Mouse (Mus musculus) layer of hippocampus, postnatal 10 days (tissue): ENCODE results near the gene Shc4. TPM values are rescaled to one million over a fixed set of nuclear protein-coding genes. Genes with fewer than 3 reads are reported as not detected.

Source experiments
- DNase-seq, 2 experiments: peaks; one replicate each; pipeline ENCODE4 v3.0.0; 2021; ENCODE audit warnings: low spot score in 2 of 2
- long read RNA-seq: library from polyadenylated mRNA; stranded (forward); transcript quantifications from one replicate; pipeline ENCODE4 v2.0.0, GENCODE M21; 2023
- total RNA-seq, 2 experiments: library from RNA; stranded (reverse); gene quantifications; 2 replicates each; pipeline ENCODE4 v1.2.3; 2021

Gene Shc4
- total RNA-seq = 1 to 10 TPM; 6.5 to 6.8 TPM
- long read RNA-seq, partial matches to known transcripts = 0 of 9 reads
- long read RNA-seq, other reads (novel, unspliced or antisense) = 9 of 9 reads

DNA sequence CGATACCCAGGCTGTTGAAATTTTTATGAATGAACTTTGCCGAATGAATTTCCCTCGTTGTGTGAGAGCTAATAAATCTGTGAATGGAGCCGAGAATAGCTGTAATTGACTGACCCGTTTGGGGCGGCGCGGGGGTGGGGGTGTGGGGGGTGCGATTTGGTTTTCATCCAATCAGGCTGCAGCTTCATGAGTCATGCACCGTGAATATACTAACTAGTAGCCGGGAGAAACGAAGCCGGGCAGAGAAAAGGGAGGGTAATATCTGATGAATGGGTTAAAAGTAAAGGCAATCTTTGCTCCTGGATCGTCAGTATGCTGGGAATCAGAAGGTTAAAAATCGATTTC lies at the start of gene Shc4:
Shc4 (minus strand) TSS at position 63 of the 345 bp plus-strand sequence.
- DNase-seq = peak in 1 of 2 experiments; percentile 36

DNA sequence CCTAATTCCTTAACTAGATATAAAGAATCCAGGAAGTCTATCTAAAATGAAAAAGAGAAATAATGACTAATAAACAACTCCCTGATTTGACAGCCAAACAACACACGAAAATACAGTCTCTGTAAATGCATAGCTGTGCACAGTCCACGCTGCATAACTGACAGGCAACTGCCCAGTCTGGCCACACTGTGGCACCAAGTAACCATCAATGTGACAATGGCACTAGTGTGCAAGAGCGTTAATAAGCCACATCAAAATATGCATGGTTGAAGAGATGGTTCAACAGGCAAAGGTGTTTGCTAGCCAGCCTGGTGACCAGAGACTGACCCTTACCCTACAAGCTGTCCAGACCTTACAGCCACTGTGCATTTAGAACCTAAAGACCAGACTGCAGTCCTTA lies 41.1 kb upstream of the Shc4 start:
- DNase-seq = peak in 1 of 2 experiments; percentile 22

DNA sequence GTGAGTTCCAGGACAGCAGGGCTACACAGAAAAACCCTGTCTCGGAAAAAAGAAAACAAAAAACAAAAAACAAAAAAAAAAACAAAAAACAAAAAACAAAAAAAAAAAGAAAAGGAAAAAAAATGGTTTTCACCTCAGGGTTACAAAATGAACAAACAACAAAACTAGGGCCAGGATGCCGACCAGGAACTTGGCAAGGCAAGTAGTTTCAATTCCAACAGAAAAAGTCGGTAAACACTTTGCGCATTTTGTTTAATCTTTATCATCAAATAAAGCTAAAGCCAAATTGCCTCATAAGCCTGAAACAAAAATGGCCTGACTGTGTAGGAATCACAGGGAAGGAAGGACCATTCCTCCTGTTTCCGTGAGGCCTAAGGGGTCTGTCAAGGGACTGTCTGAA lies 40.6 kb upstream of the Shc4 start:
- no peak for DNase-seq

DNA sequence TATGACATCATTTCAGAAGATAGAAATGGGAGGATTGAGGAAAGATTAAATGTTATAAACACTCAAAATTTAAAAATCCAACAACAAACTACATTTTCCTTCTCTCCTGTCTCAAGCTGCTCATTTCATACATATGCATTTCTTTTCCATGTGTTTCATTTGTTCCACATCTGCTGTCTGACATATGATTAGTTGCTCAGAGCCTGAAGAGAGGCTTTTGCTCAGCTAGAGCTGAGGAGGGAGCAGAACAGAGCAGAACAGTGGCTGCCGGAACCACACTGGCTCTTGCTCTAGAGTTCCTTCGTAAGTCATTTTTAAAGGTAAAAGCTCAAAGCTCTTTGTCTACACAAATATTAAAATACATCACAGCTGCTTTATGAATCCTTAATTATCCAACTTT lies 25.4 kb upstream of the Shc4 start:
- no peak for DNase-seq

DNA sequence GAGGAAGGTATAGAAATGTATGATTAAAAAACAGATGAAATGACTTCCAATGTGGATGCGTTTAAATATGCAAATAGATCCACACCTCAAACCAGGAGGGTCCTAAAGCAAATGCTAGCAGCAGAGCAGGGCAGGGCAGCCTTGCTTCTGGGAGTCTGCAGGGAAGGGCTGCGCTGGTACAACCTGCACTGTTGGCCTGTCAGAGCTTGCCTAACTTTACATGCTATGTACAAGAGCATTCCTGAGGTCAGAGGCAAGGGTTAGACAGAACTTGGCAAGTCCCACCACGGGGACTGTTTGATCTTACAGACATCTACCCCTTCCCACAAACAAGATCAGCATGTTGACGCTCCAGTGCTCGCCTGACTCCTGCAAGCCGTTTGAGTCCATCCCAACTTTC lies 15.4 kb upstream of the Shc4 start:
- DNase-seq = no peak

DNA sequence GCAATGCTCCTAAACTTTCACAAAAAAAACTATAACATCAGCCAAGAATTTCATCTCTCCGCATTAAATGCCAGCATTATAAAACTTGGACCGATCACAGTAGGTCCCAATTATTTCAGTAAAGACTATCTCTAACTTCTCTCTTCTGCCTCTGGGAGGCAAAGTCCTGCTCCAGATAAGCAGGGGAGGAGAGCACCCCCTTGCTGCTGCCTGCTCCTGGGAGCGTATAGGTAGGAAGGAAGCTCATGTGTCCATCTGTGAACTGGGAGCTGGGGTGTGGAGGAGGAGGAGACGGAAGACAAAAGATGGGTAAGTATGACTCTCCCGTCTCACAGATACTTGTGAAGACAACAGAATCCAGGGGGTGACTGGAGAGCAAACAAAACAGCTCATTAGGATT lies 14.8 kb upstream of the Shc4 start:
- DNase-seq = no peak

DNA sequence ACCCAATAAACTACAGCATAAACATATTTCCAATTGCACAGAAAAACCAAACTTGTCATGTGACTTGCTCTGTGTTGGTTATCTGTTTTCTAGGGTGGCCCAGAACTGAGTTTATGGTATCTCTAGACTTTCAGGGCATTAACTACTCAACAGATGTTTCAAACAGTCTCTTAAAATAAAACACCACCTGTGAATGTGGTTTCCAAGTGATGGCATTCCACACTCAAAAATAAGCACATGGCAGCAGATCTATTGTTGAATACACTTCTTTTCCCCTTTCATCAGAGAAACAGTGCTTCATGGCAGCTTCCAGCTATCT lies 12.0 kb upstream of the Shc4 start:
- DNase-seq = no peak

DNA sequence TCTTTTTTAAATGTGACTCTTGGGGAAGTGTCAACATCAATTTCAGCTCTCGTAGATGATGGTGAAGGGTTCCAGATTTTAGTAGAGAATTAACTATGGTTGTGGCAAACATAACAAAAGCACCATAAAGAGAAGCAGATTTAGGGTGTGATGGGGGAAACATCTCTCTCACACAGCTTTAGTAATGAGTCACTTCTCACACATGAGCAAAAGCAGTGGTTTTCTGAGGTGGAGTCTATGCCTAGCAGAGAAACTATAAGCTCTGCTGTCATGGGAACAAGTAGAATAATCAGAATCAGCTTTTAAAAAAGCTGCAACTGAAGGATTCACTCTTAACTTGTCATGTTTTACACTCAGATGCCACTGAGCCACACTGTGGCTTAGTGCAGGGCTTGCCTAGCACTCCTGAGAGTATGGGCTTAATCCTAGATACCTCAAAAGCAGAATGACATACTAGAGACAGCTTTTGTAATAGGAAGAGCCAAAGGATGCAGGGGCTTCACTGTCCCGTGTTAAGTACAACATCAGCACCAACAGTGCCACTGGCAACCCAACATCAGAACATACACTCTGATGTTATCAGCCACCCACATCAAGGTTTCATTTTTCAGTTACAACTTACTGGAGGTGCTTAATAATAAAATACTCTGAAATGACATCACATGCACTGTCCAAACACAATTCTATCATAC lies 11.5 kb upstream of the Shc4 start:
- DNase-seq = no peak

DNA sequence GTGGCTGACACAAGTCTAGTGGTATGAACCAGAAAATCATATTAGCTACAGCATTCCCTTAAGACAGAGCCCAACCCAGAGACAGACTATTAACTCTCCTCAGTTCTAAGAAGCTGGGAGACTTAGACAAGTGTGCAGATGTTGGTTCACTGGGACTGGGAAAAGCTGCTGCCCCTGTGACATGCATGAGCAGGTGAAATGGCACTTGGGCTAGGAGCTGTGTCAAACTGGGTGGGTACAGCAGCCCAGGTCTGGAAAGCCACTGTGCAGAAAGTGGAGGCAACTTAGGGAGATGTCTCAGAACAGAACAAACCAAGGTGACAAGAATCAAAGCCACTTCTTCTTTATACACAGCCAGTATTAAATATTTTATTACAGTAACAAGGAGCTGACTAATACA lies 10.8 kb upstream of the Shc4 start:
- DNase-seq = no peak

DNA sequence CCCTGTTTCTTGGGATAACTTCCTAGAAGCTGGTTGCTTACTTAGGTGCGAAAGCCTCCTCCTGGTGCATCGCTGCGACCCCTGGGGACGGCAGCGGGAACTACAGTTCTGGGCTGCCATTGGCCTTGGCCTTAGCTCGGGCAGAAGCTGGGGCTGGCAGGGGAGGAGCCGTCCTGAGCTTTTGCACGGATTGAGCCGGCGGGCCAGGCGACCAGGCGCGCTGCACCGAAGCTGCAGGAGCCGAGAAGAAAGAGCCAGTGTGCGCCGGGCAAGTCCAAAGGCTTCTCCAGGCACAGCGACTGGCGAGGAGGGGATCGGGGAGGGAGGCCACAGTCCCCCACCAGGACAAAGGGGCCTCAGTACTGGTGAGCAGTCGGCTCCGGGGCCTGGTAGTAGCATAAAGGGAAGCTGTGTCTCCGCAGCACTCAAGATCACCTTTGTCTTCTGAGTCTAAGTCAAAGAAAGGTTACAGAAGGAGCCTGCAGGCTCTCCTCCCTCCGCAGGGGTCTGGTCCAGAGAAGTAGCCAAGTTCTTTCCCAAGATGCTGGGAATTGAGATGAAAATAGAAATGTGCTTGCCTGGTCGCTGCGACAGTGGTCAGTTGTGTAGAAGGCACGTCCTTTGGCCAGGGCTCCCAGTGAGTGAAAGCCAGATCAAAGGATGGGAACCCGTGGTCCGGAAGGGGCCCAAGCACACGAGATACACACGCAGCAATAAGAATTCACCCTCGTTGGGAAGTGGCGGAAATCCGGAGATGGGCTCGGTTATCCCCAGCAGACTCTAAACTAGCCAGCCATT lies 8.0 kb upstream of the Shc4 start:
- DNase-seq = peak; percentile 97

DNA sequence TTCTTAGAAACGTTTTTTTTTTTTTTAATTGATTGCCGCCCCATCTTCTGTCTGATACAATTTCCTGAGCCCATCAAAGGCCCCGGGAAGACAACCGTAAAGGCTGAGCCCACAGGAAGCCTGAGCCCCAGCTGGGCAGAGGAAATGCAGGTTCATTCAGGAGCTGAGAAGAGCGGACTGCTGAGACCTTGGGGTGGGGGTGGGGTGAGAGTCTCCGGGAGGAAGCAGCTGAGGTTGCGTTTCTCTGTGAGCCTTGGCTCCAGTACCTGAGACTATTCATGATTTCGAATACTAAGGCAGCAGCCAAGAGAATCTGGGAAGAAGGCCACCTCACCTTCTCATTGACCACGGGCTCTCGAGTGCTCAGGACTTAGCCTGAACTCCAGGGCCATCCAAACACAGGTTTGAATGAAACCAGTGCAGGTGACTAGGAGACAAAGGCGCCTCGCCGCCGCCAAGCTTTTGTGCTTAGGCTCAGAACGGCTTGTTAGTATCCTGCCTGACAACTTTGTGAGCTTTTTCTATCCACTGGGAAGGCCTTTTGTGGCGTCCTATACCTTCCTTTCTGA lies 682 bp upstream of the Shc4 start:
- DNase-seq = no peak

DNA sequence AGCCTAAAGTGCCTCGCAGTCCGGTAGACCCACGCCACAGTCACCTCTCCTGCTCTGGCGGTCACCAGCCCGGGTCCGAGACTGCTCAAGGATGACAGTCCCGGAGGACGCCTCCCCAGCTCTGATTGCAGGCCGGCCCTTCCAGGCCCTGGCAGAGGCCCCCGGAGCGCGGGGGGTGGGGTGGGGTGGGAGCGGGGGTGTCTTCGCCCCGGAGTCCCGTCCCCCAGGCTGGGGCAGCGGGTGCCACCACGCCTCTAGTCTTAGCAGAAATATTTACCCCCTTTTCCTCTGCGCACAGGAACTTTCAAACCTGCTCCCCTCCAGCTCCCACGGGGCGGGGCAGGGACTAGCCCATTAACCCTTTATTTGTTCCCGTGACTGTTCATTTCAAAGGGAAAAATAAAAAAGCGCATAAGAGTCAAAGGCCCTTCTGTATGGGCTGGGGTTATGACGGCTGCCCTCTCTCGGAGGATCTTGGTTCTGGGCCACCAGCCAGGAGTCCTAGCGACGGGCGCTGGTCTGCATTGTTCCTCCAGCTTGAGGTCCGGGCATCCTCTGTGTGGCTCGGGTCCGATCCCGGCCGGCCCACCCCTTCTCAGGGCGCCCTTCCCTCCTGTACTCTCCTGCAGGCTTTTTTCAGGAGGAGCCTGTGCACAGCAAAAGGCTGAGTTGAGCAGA lies 401 bp downstream of the Shc4 start:
- DNase-seq = peak; percentile 47 to 64

DNA sequence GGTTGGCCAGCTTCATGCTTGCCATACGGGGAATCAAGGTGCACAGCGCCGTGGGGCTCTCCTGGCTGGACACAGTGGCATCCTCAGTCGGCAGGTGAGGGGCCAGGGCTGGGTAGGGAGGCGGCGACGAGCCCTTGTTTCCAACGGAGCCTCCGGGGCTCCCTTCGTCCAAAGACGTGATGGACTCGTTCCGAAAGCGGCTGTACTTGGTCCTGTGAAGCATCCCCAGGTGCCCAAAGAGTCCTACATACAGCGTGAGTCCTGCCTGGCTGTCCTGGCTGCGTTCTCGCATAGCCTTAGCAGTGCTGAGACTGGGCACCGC lies 901 bp downstream of the Shc4 start:
- no peak for DNase-seq

DNA sequence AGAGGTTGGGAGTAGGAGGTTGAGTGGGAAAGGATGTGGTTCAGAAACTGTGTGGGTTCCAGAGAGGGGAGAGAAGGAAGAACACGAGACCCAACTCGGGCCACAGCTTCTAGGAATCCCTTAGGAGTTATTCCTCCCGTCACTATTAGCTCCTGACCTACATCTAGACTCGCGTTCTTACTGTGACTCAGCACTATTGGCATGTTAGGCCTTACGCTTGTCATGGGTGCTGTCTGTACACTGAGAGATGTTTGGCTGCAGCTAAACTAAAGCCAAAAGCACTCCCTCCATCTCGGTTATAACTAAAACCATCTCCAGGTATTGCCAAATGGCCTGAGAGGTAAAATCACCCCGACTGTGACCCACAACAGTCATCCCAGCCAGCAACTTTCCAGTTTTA lies 7.3 kb downstream of the Shc4 start:
- no peak for DNase-seq

DNA sequence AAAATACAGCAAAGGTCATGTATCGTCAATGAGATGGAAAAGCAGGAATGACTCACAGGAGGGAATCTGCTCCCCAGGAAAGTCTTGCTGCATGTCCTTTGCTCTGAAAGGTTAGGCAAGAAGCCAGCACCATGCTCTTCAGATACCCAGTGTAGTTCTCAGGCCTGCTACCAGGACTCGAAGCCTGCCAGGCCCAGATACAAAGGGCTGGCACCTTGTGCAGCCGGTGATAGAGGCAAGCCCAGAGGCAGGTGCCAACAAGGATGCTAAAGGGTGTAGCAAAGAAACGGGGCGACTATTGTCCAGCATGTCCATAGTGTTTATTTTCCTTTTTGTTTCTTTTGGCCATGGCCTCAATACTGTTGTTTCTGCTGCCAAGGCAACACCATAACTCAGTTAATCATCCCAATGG lies 17.4 kb downstream of the Shc4 start:
- no peak for DNase-seq

DNA sequence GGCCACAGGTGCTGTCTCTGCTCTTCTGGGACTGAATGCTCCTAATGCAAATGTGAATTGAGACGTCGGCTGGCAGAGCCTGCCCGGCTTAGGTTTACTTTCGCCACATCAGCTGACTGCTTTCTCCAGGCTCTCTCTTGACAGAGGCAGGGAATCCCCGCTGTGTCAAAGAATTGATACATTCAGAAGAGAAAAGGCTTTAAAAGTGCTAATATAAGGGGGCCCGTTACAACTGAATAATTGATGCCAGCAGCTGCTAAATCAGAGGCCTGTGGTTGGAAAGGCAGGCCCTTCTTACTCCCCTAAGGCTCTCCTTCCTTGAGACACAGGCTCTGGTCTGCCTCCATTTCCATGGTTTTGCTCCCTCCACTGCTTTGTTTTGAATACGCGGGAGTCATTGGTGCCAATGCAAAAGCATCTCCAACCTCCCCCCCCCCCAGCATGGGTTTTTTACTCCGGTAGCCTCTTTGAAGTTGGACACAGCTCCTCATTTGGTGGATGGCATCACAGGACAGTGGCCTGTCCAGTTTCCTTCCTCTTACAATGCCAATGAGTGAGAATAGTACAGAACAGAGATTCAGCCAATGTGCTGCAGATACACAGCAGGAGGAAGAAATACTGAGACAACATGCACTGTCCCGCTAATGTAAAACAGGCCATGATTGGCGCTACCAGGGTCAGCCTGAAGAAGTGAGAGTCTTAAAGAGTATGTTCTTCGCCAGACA lies 18.9 kb downstream of the Shc4 start:
- no peak for DNase-seq

DNA sequence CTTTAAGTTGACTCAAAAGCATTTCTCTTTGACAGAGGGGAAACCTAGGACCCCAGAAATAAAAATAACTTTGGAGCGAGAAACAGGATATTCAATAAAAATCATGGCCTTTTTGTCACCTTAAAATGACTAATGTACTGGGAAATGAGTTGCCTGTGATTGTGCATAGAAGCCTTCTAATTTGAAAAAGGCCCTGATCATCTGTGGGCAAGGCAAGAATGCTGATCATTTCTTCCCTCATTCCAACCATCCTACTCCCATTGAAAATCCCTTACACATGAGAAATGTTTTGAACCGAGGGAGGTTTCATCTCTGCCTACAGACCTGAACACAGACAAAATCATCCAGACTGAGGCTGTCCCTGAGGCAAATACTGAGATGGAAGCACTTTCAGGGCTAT lies 21.1 kb downstream of the Shc4 start:
- no peak for DNase-seq

DNA sequence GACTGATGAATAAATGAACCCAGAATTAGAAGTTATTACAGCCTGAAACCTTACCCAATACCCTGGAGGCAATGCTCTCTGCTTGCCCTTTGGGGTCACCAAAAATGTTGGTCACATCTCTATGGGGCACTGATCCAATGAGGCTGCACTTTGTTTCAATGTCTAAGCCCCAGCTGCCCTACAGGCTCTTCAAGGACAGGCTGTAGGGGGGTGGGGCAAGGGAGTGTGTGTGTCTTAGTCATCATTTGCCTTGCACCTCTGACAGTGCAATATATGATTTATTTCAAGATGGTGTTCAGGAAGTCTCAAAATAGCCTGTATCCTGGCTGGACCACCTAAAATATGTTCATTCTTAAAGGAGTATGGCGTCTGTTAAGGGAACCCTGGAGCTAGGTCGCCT lies 22.3 kb downstream of the Shc4 start:
- no peak for DNase-seq

DNA sequence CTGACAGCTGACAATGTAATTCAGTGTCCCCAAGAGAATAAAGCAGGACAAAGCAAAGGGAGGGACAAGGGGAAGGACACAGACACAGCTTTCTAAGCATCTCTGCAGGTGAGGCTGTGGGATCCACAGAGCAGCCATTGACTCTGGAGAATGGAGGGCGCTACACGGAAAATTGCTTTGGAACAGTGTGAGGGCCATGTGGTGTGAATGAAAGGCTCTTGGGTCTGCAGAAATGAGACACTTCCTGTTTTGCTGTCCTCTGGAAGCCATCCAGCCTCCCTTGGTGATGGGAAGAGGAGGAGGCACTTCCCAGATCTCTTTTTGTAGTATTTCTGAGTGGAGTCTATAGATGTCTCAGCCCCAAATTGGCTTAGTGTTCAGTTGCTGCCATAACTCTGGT lies 27.7 kb downstream of the Shc4 start:
- DNase-seq = no peak

DNA sequence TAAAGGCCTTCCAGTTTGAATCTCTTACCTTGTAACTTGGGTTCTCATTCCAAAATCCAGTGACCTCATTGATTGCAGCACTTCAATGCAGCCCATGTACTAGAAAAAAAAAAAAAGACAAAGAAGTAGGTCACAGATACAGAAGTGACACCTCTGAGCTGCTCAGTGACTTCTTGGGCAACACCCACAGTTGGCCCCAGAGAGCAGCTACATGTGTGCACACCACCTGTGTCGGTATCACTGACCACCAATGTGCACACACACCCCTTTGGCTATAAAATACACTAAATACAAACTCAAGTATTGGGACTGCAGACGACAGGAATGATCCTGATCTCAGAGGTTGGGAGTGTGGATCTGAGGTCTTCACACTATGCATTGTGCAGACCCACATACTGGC lies 29.1 kb downstream of the Shc4 start:
- no peak for DNase-seq

DNA sequence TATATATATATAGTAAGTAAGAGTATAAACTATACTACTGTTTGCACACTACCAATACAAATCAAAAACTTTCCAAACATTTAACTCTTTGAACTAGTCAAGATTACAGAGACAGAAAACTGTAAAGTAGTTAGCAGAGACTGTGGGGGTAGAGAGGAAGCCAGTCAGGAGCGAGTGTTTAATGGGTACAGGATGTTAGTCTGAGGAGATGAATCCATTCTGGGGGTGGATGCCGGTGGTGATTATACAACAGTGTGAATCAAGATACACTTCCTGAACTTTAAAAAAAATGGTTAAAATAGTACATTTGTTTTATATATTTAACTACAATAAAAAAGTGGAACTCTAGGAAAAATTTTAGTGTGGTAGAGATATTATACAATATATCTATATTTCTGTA lies 31.9 kb downstream of the Shc4 start:
- DNase-seq = no peak
